Mouse (Mus musculus): ENCODE data around the gene Cracr2b.

GRCm38 (mm10) chr7:141429310-141429709 lies 31.6 kb upstream of the Cracr2b start, which contains the start of gene Cend1:
- TF ChIP-seq POLR2A (IDR thresholded peaks at IDR 0.05; ENCODE audit: borderline replicate concordance, control insufficient read depth, low read depth, low read length): no peak
- no peak for TF ChIP-seq CTCF (IDR thresholded peaks at IDR 0.05; ENCODE audit: control insufficient read depth, insufficient read depth, low read length)
